Mouse (Mus musculus) 3T3-L1 (cell line): ENCODE measurements around the gene Retnlb.
"Not testable (repeated sequence)": the region's sequence is repeated elsewhere in the genome, so short reads cannot be mapped to it uniquely, and the experiment has no call there.

ENCODE experiments used
- DNase-seq: peaks from one replicate; pipeline ENCODE4 v3.0.0-alpha.2; 2015; ENCODE audit warnings: low read depth, low spot score

Retnlb gene

DNA sequence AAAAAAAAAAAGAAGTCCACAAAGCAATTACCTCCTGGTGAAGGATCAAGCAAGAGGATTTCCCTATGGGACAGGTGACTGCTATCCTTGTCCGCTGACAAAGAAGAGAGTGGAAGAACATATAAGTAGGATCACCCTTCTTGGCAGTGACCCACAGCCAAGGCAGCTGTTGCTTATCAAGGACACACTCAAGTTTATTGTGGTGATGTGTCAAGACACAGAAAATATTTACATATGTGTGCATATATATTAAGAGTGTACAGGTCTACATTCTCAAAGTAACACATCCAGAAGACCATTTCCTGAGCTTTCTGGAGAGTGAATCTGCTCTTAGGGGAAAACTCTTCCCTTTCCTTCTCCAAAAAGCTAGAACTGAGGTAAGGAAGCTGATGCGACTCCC, at the start of gene Retnlb:
Retnlb (plus strand) TSS at position 162 of the 400 bp plus-strand sequence.
- DNase-seq: no peak

DNA sequence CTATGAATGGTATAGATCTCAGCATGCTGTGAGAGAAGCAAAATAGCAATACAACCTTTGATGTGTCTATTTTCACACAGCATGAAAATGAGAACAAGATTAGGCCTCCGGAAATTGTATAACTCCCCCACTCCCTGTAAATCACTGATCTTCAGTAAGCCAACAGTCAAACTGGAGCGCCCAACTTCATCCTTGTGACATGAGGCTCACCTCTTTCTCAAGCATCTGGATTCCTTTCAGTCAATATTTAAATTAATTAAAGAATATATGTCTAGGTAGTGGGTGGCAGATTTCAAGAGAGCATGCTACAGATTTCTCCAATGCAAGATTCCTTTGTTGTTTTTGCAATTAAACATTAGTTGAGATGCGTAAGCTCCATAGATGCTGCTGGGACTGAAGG, 47.5 kb upstream of the Retnlb start:
- no peak for DNase-seq

DNA sequence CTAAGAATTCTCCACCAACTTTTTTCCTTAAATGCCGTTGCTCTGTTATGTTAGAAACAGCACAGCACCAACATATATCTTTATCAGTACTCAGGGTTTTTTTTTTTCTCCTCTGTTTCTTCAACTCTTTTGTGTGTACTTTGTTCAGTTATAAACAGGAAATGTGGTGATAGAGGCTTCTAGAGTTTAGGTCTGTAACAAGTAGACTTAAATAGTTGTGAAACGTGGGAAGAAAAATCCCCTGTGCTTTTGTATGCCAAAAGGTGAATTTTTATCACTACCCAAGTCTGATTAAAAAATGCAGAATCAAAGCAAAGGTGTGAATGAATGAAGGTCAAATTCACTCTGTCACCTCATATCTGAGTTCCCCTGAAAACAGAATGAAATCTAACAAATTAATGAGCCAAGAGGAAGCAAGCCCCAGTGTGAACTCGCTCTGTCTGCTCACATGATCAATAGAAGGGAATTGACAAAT, 44.6 kb upstream of the Retnlb start, which contains the start of gene Trat1:
Trat1 (minus strand) TSS at position 51 of the 475 bp plus-strand sequence.
- DNase-seq: no peak

DNA sequence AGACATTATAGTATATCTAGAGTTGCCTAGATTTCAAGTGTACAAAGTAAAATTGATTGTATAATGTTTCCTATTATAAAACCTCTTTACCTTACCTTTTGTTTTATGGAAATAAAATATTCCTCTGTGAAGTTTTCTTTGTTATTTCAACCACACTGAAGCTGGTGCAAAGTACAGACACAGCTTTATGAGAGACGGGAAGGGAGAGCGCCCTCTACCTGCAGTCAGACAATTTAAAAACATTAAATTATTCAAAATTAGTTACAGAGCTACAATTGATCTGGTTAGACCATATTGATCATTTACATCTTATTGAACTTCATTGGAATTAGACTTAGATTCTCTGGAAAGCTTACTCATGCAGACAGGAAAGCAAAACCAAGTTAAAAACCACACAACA, 39.4 kb upstream of the Retnlb start:
- no peak for DNase-seq

DNA sequence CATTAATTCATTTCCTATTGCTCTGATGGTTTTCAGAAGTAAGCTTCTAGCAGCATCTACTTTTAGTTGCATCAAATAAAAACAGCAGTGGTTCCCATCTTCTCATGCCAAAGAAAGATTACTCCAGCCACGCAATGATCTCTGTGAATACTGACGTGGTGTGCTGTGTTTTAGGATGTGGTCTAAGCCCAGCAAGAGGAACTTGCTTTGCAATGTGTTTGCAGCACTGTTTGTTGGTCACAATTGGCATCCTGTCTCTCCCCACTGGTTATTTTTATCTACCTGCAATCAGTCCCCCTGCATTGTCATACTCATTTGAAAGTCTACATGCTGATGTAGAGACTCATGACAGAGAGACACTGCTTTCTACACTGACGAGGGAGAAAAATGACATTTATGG, 30.4 kb upstream of the Retnlb start:
- no peak for DNase-seq

DNA sequence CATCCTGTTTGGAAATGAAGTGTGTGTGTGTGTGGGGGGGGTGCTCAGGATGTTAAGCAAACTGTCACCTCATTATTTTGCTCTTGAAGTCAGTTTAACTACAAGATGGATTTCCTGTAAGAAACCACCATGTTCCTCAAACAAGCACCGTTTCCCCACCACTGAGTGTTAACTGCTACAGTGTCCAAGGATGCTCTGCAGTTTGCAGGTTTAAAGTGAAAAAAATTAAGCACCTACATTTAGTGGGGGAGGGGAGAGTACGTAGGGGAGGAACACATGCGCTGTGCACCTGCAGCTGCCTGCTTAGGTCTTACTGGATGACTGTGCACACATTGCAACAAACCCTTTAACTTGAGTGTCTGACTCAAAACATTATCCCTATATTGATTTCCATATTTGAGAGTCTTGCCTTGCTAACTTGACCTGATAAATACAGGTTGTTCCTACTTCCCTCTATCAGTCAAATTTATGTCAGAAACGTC, 27.9 kb upstream of the Retnlb start:
- DNase-seq: no peak

DNA sequence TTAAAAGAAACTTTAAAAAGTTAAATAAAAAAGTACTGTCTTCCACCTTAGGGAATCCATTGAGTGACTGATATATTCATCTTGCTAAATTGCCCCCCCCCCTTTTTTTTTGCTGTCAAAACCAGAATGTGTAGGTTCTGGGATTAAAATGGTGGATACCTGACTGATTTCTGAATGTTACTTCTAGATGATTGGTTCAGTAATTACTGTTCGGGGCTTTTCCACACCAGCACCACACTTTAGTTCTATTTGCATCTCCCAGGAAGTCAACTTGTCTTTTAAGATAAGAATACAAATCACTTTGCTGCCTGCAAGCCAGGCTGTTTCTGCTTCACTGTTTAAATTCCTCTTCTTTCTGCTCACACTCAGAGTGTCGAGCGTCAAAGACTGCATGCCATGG, 18.4 kb upstream of the Retnlb start:
- DNase-seq: no peak

DNA sequence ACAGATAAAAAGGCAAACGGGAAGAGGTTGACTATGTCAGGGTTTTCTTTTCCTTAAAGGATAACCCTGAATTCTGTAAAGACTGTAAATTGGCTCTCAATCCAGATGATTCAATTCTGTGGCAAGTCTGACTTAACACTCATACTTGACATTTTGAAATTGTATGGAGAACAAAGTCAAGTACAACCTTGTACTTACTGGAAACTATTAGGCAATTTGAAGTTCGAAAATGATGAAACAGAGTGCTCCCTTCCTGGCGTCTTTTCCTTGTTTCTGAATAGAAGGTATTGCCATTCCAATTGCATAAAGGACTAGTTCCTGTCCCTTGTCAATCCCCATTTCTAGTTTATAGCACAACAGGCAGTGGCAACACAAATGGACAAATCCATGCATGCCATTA, 17.2 kb upstream of the Retnlb start:
- DNase-seq: peak; percentile 6

DNA sequence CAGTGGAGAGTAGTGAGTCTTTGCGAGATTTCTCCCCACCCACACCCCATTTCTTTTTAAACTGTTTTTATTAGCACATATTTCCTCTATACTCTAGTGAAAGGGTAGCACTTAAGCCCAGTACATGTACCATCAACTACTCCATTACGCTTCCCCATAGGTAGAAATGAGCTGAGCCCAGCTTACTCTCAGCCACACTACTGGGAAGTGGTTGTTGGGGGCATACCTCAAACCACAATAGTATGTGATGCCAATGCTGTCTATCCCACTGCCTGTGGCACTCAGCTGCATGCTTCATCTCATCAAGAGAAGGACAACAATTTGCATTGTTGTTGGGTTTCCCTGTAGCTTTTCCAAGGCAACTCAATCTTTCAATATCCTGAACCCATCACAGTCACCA, 15.8 kb upstream of the Retnlb start:
- no peak for DNase-seq

DNA sequence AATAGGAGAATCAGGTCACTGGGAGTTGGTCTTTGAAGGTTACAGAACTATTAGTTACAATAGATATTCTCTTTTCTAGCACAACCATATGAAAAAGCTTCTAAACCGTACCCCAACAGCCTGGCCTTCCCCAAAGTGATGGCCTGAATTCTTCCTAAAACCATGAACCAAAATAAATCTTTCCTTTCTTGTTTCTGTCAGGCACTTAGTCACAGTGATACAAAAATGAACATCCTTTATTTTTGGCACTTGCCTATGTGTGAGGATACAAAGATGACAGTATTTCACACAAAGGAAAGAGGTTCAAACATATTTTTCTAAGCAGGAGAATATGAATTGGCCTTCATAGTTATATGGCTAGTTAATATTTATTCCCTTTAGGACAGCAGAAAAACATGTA, 11.2 kb upstream of the Retnlb start:
- no peak for DNase-seq

DNA sequence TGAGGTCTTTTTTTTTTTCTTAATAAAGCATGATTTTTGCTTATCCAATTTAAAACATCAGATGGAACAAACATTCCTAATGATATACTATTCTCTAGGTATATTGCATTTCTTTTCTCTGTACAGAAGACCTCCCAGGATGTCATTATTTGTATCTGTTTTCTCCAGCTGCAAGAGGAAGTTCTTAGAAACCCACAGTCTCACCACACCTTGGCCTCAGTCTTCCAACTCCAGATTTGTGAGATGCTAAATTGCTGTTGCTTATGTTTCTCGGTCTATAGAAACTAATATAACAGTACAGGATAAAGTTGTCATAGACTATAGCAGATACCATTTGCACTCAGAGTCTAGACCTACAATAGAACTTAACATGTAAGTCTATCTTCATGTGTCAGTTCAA, 10.1 kb upstream of the Retnlb start:
- no peak for DNase-seq

DNA sequence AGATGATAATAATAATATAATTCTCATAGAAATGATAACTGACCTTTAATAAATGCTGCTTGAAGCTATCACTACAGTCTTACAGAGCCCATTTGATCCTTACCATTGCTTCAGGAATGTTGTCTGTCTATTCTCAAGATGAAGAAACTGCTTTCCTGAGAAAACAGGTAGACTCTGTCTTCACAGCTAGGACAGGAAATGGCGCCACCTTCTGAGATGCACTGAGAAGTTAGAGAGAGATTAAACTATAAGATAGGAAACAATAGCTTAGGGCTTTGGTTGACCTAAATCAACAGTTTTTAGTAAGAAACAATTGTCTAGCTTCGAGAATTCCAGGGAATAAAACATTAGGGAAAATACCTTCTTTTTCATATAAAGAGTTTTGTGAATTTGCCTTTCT, 7.3 kb upstream of the Retnlb start:
- peak; percentile 55 for DNase-seq

DNA sequence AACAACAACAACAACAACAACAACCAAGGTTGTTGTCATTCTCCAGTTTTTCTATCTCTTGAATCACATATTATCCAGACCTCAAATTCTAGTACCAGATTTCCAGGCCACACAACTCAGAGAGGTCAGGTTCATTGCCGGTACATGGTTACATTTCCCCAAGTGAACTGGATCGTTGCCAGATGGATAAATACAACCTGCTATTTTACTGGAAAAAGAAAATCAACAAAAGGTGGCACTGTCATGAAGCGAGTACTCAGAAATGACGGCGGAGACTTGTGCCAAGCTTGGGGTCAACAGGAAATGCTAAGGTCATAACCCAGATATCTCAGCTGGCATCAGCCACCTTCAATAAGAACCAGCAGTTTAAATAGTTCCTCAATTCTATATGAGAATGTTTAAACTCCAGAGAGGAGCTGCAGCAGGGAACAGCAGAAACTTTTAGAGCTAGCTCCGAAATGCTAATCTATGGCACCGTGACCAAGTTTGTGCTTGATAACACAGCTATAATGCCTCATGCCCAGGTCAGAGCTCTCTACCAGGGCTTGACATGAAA, 4.7 kb upstream of the Retnlb start:
- no peak for DNase-seq

DNA sequence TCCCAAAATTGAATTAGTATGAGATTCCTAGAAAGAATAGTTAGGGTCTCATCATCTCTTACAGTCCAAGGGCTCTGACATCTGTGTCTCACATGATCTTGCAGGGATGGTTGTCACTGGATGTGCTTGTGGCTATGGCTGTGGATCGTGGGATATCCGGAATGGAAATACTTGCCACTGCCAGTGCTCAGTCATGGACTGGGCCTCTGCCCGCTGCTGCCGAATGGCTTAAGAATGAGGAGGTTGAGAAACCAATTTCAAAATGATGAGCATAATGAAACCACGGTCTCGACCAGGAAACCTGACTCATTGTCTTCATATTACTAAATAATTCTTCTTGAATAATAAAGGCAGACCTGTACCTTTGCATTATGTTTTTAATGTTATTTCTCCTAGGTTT, 1.9 kb downstream of the Retnlb start:
- DNase-seq: peak; percentile 61

DNA sequence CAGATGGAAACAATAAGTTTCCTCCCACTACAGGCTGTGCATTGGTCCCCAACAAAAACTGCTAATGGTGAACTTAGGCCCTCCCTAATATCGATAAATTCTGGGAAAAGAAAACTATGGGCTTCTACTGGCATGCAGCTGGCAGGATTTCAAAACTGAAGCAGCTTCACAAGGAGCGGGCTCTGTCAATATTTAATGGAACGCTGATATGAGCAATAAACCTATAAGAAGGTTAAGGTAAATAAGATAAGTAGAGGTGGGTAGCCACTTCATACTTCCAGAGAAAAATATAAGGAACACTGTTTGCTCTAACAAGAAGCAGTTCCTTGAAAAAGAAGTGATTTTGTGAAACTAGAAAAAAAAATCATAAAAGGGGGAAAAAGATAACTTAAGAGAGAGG, 9.8 kb downstream of the Retnlb start:
- no peak for DNase-seq

DNA sequence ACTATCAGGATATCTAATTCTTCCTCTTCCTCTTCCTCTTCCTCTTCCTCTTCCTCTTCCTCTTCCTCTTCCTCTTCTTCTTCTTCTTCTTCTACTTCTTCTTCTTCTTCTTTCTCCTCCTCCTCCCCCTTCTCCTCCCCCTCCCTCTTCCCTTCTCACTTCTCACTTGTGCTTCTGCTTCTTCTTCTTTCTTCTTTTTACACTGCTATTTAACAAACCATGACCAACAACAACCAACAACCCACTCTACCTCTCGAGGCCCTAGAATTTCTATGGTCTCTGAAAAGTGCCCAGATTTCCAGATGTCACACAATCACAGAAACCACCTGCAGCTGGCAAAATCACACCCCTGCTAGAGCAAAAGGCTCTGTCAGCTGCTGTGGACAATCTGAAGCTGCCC, 11.0 kb downstream of the Retnlb start:
- no peak for DNase-seq

DNA sequence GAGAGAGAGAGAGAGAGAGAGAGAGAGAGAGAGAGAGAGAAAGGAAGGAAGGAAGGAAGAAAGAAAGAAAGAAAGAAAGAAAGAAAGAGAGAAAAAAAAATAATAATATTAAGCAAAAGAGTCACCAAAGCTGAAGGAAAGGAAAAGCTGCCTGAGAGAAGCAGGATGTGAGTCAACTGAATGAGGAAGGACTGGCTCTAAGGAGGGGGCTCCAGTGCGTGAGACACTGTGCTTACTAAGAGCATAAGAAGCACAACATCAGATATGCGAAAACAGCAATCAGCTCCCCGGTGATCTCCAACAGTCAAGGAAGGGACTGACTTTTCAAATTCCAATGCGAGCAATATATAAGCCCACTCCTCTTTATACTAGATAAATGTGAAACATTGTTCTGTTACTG, 12.4 kb downstream of the Retnlb start:
- DNase-seq: peak; percentile 47

DNA sequence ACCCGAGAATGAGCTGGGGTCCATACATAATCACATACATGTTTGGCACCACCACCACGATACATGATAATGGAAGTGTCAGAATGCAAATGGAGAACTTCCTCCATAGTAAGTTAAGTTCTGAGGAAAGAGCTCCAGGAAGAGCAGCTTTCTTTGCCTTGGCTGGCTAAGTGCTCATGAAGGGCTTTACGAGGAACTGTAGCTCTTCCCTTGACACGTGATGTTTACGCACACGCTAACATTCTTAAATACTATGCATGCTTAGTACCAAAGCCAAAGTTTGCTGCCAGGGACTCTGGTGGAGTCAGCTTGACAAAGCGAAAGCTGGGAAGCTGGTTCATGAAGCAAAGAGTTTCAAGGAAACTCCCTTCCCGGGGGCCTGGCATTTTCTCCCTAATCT, 15.4 kb downstream of the Retnlb start:
- DNase-seq: no peak

DNA sequence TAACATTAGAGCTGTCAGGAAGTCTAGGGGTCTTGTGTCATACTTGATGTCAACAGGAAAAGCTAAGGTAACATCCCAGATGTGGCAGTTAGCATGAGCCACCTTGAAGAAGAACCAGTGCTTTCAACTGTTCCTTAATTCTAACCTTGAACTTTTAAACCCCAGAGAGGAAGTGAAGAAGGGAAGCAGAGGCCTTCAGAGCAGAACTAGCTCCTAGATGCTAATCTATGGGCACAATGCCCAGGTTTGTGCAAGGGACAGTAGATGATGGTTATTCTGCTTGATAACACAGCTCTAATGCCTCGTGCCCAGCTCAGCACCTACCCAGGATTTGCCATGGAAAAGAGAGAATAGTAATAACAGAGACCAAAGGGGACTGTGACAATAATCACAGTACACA, 17.0 kb downstream of the Retnlb start:
- DNase-seq: not testable (repeated sequence)

DNA sequence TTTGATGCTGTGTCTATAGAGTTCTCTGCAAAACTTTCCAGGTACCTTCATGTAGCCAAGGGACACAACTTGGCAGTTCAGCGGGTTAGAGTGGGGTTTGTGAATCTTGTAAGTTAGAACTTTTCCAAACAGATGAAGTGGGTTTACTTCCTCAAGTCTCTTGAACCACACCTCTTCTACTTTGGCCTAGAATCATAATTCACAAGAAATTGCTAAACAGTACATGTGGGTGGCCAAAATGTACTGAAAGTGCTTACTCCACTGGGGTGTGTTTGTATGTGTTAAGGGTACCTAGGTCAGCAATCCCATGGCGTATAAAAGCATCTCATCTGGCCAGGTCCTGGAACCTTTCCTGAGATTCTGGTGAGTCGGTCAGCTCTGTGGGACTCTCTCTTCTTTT, 25.6 kb downstream of the Retnlb start, which contains the start of gene Retnla:
Retnla (plus strand) TSS at position 286 of the 400 bp plus-strand sequence.
- DNase-seq: no peak

DNA sequence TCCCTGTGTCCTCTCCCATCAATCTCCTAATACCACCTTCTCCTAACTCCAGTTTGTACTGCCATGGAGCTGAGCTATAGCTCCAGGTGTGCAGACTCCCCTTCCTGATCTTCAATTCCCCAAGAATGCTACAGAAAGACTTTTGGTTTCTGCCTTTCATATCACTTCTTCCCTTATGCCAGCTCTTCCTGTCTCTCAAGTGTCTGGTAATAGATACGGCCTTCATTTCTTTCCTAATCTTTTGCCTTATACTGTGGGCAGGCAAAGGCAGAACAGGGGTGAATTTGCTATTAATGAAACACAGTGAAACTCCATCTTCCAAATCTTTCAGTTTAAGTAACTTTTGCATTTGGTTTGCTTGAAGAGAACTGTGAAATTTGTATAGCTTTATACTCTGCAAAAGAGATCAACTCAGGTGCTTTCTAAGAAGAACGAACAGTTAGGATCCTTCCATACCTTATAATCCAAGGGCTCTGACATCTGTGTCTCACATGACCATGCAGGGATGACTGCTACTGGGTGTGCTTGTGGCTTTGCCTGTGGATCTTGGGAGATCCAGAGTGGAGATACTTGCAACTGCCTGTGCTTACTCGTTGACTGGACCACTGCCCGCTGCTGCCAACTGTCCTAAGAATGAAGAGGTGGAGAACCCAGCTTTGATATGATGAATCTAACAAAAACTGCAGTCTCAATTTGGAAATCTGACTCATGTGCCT, 27.2 kb downstream of the Retnlb start:
- no peak for DNase-seq

DNA sequence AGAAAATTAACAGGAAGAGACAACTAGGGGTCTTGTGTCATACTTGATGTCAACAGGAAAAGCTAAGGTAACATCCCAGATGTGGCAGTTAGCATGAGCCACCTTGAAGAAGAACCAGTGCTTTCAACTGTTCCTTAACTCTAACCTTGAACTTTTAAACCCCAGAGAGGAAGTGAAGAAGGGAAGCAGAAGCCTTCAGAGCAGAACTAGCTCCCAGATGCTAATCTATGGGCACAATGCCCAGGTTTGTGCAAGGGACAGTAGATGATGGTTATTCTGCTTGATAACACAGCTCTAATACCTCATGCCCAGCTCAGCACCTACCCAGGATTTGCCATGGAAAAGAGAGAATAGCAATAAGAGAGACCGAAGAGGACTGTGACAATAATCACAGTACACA, 48.3 kb downstream of the Retnlb start:
- not testable (repeated sequence) for DNase-seq

DNA sequence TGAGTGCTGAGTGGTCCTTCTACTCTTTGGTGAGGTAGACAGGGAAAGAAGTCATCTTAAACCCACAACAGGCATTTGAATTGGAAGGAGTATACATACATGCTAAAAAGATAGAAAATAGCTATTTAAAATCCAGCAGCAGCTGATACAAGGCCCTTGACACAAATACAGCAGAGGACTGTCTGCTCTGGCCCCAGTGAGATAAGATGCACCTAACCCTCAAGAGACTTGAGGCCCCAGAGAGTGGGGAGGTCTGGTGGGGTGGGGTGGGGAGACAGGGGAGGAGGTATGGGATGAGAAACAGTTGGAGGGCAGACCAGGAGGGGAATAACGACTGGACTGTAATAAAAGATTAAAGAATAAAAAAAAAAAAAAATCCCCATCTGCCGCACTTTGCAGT, 51.0 kb downstream of the Retnlb start:
- DNase-seq: no peak
